Mouse (Mus musculus): ENCODE data around the gene Rgs9.
A peak's percentile ranks its signal among the peaks of the same experiment; 100 is the strongest.

The Rgs9 gene

DNA sequence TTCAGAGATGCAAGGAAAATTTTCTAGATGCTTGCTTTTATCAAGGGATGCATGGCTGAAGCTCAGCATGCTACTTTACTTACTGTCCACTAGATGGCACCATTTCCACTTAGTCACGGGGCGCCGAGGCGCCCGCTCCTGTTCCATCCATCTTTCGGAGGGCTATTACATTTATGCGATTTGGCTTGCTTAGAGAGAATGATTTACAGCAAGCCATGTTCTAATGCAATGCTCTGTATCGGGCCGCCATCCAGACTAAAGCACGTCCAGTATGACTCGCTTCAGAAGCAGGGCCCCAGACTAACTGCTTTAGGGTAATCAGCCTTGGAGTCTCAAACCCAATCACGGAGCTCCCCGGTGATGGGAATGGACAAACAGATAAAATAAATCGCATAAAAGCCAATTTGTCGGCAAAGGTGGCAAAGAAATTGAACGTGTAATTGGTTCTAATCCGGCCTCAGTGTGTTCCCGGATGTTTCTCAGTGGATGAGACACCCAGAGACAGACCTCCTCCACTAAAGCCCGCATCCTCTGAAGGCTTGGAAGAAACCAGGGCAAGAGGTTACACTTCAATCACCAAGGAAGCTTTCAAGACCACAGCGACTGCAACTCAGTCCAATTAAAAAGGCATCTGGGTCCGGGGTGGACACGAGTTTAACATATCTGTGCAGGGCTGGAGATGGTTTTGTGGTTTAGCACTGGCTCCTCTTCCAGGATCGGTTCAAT lies 53.1 kb downstream of the Rgs9 start:
- peak in 1 of 2 experiments; percentile 13 for DNase-seq (ENCODE audit: low read depth in 2 of 2, low spot score in 2 of 2)

DNA sequence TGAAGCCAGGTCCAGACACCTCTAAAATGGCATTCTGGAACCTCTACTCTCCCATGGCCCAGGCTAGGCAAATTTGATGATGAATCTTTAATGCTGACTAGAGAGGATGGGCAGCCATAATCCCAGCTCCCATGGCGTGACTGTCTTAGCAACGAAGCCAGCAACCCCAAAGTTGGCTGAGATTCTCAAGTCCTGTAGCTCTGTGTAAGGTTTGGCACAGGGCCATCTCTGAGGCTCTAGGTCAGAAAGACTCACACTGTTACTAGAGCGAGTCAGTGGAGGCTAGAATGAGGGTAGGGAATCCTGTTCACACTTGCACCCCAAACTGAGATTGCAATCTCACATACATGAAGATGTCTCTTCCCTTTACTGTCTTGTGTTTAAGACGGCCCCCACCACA lies 57.8 kb downstream of the Rgs9 start:
- no peak for DNase-seq (ENCODE audit: low read depth in 2 of 2, low spot score in 2 of 2)

DNA sequence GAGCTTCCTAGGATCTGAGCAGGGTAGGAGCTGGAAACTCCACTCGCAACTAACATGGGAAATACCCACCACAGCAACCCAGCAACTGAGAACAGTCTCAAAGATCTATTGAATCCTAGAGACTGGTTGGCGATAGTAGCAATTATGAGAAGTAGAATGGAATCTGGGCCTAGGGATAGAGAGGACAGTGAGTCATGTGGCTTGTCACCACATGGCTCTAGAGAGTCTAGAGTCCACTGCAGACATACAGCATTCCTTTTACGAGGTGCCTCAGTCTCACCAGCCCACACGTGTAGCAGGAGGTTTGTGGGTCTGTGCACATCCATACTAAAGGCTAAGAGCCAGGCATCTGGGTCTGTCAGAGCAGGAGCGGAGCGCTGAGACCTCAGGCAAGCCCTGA lies 59.3 kb downstream of the Rgs9 start:
- DNase-seq (ENCODE audit: low read depth in 2 of 2, low spot score in 2 of 2), result no peak

DNA sequence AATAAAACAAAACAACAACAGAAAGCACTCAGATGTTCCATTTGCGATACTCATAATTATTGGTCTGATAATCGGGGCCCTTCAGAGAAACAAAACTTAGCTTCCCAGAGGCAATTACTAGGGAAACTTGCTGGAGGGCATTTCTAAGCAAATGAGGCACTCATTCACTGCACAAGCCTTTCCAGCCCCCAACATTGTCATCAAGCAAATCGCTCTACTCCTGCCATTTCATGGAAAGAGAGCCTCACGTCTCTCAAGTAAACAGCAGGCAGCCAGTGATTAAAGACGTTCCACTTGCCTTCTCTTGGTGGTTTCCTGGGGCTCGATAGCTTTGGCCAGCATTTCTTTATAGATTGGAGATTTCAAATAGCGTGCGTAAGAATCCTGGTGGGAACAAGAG lies 60.1 kb downstream of the Rgs9 start:
- DNase-seq (ENCODE audit: low read depth in 2 of 2, low spot score in 2 of 2), result no peak

DNA sequence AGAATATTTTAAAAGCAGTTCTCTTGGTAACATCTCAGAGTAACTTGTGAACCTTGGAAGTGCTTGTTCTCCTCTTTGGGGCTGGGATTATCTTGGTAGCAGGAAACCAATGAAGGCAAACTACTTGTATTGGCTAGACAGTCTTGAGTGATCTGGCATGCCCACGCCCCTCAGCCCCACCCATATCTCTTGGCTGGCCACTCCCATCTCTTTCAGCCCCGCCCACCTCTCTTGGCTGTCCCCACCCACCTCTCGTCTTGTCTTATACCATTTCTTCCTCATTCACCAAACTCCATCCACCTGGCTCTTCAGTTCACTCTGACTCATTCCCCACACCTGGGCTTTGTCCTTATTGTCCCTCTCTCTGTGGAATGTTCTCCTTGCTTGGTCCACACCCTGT lies 64.3 kb downstream of the Rgs9 start:
- no peak for DNase-seq (ENCODE audit: low read depth in 2 of 2, low spot score in 2 of 2)

DNA sequence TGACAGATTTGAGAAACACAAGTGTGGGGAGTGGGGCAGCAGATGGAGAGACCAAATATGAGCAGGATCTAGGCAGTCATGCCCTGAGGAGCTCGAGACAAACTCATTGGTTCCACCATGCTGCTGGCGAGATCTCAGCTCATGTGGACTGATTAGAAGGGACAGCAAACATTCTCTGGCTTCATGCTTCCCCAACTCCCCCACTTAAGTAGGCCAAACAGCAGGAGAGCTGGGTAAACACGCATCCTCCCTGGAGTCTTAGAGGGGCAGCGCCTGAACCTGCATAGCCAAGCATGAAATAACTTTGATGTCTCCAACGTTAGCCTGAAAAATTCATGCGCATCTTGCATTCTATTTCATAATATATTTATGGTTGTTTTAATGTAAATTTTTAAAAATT lies 65.1 kb downstream of the Rgs9 start:
- no peak for DNase-seq (ENCODE audit: low read depth in 2 of 2, low spot score in 2 of 2)

DNA sequence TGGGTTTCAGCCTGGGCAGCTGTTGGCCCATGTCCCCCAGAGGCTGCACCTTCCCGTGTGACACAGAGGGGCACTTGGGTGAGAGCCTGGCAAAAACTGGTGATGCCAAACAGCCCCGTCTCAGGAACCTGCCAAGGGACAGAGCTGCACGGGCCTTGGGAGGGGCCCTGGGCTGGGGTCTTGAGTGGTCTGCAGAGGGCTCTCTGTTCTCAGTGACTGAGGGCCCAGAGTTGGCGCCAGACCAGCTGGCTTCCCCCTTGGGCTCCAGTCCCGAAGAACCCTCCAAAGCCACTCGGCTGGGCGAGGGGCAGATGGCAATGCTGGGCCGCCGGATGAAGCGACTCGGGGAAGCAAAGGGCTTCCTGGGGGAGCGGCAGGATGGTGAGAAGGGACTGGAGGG lies 70.8 kb downstream of the Rgs9 start:
- DNase-seq (ENCODE audit: low read depth in 2 of 2, low spot score in 2 of 2), result no peak

DNA sequence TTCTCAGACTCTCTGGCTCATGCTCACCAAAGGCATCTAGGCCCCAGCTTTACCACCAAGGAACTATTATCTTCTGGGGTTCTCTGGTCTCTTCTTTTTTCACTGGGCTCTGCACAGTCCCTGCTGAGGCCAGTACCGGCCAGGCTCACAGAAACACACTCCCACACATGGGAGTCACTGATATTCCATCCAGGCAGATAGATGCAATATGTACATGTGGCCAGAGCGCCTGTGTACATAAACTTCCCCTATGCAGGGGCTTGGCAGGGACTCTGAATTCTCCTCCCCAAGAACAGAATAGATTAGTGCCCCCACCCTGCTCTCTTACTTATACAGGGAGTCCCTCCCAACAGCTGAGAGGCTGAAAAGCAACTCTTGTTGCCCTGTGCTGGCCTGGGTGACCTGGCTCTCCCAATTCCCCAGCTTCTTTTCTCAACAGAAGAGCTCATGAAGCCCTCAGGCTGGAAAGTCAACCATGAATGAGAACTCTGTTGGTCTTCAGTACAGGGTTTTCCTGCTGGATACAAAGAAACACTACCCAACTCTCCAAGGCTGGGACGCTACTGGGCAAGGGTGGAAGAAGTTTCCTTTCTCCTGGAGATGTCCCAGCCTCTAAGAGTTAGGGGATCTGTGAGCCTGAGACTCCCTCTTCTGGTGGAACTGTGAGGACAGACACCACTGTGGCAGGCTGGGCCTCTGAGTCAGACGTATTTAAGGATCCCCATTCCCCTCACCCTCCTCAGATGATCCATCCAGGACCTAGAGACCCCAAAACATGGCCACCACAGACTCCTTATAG lies 76.5 kb downstream of the Rgs9 start:
- no peak for DNase-seq (ENCODE audit: low read depth in 2 of 2, low spot score in 2 of 2)

DNA sequence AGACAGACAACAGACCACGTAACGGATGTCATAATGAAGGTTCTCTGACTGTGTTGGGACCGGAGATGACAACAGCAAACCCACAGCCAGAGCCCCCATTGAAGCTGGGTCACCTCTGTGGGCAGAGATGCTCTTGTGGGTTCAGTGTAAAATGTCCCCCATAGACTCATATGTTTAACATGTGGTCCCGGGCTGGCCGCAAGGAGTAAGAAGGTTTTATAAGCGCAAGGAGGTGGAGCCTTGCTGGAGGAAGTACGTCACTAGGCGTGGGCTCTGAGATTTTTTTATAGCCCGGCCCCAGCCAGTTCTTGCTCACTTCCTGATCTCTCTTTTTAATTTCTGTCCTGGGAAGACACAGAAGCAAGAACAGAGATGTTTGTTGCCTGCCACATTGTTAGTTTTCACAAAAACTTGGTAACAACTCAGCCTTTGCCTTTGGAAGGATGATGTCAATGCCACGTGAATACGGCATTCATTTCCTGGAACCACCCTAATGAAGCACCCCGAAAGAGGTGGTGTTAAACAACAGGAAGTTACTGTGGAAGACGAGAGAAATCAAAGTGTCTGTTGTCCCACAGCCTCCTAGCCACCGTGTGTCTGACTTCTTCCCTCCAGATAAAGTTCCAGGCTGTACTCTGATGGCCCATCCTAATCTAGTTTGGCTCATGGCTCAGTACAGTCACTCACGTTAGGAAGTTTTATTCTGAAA lies 79.1 kb downstream of the Rgs9 start:
- DNase-seq (ENCODE audit: low read depth in 2 of 2, low spot score in 2 of 2), result peak; percentile 46 to 50

DNA sequence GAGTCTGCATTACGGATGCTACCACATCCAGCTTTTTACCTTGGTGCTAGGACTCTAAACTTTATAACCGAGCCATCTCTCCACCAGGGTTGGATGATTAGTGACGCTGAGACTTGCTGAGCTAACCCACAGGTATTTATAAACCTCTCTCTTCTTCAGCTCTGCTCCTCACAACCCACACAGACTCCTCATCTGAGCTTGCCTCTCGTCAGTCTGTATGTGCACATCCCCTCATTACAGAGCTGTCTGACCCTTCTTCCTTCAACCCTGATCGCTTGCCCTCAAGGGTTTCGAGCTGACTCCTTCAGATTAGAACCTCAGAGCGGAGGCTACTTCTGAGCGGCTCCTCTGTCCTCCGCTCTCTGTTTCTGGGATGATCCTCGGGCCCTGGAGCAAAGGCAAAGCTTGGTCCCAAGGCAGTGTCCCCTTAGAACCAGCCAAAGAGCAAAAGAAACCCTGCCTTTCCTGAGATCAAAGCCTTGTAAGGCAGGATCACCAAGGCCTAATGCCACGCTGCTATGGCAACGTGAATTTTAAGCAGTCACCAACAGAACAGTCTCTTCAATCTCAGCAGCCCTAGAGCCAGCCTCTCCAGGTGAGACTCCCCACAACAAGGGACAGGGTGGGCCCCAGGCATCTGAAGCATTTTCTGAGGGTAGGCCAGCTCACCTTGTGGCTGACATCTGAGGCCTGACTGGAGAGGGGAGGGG lies 79.9 kb downstream of the Rgs9 start:
- no peak for DNase-seq (ENCODE audit: low read depth in 2 of 2, low spot score in 2 of 2)

DNA sequence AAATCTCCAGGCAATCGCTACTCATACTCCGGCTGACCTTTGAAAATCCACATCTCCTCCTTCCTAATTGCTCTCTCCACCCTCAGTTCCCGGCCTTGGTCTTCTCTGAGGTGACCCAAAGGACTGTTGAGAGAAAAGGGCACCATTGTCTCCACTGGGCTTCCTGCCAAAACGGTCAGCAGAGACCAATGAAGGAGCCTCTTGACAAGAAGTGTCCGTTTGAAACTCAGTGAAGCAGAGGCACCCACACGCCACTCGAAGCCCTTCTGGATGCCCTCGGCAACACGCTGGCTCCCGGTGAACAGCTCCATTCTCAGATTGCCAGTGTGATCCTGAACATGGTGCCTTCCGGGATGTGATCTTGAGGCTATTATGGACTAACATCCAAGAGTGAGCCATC lies 87.2 kb downstream of the Rgs9 start:
- no peak for DNase-seq (ENCODE audit: low read depth in 2 of 2, low spot score in 2 of 2)

DNA sequence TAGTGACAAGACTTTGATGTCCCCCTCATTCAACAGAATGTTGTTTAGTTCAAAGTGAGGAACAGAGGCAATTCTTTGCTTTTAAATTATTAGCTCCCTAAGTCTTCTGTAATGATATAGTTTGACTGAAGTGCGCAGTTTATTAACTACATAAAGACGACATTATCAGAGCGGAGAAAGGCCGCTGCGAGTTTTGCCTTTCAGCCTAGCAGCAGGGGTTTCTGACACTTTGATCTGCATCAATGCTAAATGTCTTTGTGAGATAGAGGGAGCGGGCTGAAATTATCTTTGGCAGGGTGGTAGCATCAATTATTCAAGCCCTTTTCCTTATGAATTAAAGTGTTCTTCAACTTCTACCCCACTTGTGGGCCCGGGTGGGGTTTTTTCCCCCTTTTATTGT lies 87.6 kb downstream of the Rgs9 start:
- DNase-seq (ENCODE audit: low read depth in 2 of 2, low spot score in 2 of 2), result no peak

DNA sequence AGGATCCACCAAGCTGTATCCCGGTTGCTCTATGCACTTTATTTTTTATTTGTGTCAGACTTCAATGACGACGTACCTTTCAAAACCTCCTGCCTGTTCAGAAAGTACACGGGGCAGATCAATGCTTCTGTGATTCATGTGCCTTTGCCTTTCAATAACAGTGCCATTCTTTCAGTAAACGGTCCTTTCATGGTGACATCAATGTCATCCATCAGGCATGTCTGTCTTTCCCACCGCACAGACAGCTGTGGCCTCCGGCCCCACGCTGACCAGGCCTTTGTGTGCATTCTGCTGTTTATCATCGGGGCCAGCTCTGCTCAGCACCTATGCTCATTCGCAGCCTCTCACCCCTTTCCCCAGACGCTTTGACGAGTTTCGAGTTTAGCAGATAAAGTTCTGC lies 91.2 kb downstream of the Rgs9 start:
- DNase-seq (ENCODE audit: low read depth in 2 of 2, low spot score in 2 of 2), result no peak

DNA sequence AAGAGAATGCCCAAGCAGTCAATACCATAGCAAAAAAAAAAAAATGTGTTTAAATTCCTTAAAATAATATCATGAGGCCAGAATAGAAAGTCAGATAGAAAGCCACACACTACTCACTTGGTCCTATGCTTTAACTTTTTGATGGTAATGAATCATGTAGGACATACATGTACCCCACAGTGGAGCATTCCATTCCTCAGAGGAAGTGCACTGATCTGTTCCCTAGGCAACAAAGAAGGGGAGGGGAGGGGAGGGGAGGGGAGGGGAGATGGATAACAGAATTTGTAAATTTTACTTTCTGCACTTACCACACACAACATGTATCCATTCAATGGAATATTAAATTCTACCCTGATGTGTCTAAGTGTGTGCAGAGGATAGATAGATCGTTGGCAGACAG lies 91.9 kb downstream of the Rgs9 start:
- DNase-seq (ENCODE audit: low read depth in 2 of 2, low spot score in 2 of 2), result no peak

DNA sequence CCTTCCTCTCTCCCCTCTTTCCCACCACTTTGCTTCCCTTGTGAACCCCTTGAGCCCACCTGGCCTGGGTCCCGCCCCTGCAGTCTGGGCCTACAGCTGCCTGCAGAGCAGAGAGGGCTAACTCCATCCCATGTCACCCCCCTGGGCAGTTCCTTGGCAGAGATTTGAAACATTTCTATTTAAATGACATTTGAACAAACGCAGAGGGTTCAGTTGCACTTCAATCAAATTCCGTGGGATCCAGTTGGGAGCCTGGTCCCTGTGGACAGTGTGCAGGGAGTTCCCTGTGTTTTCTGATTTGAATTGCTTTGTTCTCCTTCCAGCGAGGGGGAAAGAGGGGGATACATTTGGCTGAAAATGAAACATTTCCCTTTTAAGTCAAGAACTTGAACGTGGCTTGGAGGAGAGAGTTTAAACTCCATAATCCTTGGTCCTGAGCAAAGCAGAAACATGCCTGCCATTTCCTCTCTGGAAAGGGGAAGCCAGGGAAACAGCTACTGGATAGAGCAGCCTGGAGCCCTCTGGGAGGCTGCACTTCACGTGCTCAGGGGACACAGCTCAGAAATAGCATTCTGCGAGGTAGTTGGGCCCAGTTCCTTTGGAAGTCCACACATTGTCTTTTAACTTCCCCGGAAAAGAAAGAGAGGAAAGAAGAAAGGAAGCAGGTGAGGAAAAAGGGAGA lies 98.2 kb downstream of the Rgs9 start:
- DNase-seq (ENCODE audit: low read depth in 2 of 2, low spot score in 2 of 2), result no peak

DNA sequence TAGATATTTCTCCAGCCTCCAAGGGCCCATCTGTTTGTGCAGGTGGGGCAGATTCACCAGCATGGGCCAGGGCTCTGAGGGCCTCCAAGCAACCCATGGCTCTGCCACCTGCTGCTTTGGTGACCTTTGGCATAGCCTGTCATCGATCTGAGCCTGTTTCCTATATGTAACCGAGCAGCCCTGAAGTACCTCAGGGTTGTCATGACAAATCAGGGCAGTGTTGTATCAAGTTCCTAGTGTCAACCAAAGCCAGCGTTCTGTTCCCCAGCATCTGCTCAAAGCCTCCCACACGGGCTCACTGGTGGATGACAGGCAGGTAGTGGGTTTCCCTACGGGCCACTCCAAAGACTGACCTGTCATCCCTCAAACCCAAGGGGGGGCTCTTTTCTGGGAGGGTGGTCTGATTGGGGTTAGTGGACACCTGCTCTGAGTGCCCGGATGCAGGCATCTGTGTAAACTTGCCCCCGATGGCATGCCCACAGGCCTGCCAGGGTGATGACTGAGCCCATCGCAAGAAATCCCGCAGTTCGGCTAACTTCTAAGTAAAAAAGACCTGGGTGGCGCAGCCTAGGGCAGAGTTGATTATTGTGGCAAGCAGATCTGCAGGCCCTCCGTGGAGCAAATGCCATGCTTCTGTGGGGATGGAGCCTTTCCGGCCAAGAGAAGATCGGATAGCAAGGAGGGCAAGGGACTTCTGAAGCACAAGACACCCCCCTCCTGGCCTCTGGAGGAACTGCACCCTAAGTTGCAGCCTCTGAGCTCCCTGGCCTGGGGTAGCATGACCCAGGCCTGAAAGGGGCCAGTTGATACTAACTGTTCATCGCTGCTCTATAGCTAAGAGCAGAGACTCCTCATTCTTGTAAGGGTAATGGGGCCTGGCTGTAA lies 105.0 kb downstream of the Rgs9 start:
- DNase-seq (ENCODE audit: low read depth in 2 of 2, low spot score in 2 of 2), result peak; percentile 32 to 56

DNA sequence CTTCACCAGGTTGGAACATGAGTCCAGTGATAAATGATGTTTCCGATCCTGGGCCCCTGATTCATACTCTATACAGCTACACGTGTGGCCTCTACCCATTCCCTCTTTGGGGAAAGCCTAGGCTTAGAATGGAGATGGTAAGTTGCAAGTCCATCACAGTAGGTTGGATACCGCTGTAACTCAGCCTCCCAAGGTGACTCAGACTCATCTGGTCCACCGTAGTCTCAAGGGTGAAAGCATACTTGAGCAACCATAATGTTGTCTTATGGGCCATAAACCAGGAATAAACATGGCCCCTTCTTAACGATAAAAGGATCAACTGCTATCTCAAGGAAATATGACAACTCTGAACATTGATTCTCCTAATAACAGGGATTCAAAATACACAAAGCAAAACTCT lies 109.7 kb downstream of the Rgs9 start:
- no peak for DNase-seq (ENCODE audit: low read depth in 2 of 2, low spot score in 2 of 2)

DNA sequence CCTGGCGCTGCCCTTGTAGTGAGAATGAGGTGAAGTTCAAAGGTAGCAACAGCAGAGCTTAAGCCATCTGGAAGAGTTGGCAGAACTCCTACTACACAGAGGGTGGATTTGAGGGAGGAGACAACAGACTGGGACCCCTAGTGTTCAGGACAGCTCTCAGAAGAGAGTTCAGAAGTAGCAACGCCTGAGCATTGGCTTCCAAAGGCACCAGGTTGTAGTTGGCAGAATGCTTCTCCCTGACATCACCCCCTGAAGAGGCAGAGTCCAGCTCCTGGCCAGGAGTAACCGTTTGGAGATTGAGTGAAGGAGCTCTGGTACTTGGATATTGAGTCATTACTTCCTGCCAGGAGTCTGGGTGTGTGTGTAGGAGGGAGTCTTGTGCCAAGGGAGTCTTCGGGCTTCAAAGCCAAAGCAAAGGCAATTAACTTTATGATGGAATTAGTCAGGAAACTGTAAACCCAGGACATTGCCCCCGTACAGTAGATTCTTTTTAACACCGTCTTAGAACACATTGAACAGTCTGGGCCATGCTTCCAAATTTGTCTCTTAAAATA lies 110.2 kb downstream of the Rgs9 start:
- DNase-seq (ENCODE audit: low read depth in 2 of 2, low spot score in 2 of 2), result no peak

DNA sequence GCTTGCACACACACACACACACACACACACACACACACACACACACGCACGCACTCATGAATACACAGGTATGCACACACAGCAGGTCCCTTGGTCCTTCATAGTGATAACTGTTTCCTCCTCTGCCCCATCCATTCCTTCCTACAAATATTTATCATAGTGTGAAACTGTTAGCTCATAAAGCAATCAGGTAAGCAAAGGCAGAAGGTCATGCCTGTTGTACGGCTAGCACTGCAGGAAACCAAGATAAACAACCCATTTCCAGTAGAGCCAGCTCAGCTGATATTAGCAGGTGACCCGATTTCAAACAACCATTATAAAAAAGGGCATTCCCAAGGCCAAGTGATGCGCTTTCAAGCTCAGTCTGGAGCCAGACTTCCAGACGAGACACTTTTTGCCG lies 116.8 kb downstream of the Rgs9 start:
- DNase-seq (ENCODE audit: low read depth in 2 of 2, low spot score in 2 of 2), result no peak

DNA sequence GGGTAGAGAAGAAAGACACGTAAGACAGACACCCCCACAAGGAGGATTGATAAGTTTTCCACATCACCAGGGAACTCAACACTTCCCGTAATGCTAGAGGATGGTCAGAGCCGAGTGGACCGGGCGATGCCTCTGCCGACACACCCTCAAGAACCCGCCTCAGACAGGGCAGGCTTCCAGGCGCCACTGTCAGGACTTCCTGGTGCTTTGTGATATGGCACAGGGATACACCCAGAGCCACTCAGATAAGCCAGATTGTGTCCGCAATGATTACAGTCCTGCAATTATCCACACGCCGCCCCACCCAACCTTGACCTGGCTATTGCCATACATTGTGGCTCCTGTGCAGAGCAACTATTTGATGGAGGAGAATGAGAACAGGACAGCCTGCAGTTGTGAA lies 117.6 kb downstream of the Rgs9 start:
- no peak for DNase-seq (ENCODE audit: low read depth in 2 of 2, low spot score in 2 of 2)
